Mouse (Mus musculus) midbrain, embryonic 14.5 days (tissue): ENCODE measurements at regions not wholly inside any gene's neighbourhood (a gene's known extent, or its start where the extent isn't known, plus 50 kb on each side); places are given as distances from the start of the nearest gene placed in this dataset.

ENCODE experiments used
- ATAC-seq: fragments of 200-750 bp; cut with Nextera tagmentation; 2 replicates; pipeline ENCODE4 v1.8.0; 2017; ENCODE audit warnings: moderate number of reproducible peaks, moderate library complexity; ENCODE audit not compliant: low FRiP score, low TSS enrichment
- DNase-seq: peaks from one replicate; pipeline ENCODE4 v3.0.0-alpha.2; 2015
- H3K27ac ChIP-seq: fragments of 300-500 bp; sonication (generic); replicated peaks from 2 replicates; pipeline ENCODE4 v1.5.1; 2014; ENCODE audit warnings: mild to moderate bottlenecking, low read depth, low read length, moderate library complexity
- H3K27me3 ChIP-seq: fragments of 300-500 bp; sonication (generic); 2 replicates; pipeline ENCODE4 v1.6.1; 2014; ENCODE audit warnings: low read length, control low read depth, mixed read lengths; ENCODE audit not compliant: control insufficient read depth, insufficient read depth
- H3K36me3 ChIP-seq: fragments of 300-500 bp; sonication (generic); 2 replicates; pipeline ENCODE4 v1.6.1; 2014; ENCODE audit warnings: low read length, control low read depth; ENCODE audit not compliant: control insufficient read depth, insufficient read depth
- H3K4me1 ChIP-seq: fragments of 300-500 bp; sonication (generic); 2 replicates; pipeline ENCODE4 v1.6.1; 2014; ENCODE audit warnings: mild to moderate bottlenecking, antibody characterized with exemption, low read length, control low read depth; ENCODE audit not compliant: control insufficient read depth, insufficient read depth
- H3K4me2 ChIP-seq: fragments of 300-500 bp; sonication (generic); 2 replicates; pipeline ENCODE4 v1.6.1; 2014; ENCODE audit warnings: mild to moderate bottlenecking, low read length, moderate library complexity
- H3K4me3 ChIP-seq: fragments of 300-500 bp; sonication (generic); replicated peaks from 2 replicates; pipeline ENCODE4 v1.5.1; 2014; ENCODE audit warnings: low read depth, low read length
- H3K9ac ChIP-seq: fragments of 300-500 bp; sonication (generic); replicated peaks from 2 replicates; pipeline ENCODE4 v1.6.1; 2014; ENCODE audit warnings: mild to moderate bottlenecking, low read length, moderate library complexity
- H3K9me3 ChIP-seq: fragments of 300-500 bp; sonication (generic); 2 replicates; pipeline ENCODE4 v1.6.1; 2016; ENCODE audit warnings: low read length, control low read depth, mixed read lengths; ENCODE audit not compliant: control insufficient read depth
- WGBS: fragments of 180-500 bp; shearing (Covaris S2); extraction: QIAGEN DNeasy Blood & Tissue Kit; methylation state at CpG from one replicate; pipeline ENCODE4 v1.1.7; 2014; 5-methylcytosine and 5-hydroxymethylcytosine counted together

DNA sequence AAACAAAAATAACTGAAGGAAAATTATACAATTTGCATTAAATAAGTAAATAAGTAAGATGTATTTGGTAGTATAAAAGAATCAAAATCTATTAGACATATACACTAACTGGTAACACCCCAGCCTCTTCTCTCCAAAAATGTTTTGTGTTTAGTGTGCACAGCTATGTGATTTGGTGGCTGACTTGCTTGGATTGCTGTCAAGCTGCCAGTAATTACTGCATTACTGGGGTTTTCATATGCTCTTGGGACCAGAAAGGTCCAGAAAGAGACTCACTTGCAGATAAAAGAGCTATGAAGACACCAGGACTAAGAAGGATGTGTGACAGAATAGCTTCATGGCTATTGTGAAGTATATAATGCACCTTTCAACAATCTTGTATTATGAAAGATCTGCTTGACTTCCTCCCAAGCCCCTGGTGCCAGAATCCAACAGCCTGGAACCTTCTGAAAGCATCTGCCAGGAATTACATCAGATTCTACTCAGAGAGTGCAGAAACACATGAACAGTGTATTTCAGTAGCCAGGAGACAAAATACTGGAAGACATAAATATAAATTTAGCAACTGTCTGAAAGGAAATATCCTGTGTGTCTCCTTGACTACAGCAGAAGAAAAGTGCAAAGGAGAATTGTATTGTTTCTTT lies 5132.6 kb downstream of the 9330182O14Rik start:
- Histone ChIP-seq H3K4me3 (no peak overlapping the region), H3K27me3 (no peaks in the 10 kb centered on the region), H3K9ac (no peak overlapping the region), H3K9me3 (no peaks in the 10 kb centered on the region), H3K4me1 (no peaks in the 10 kb centered on the region), H3K4me2 (no peak overlapping the region), H3K27ac (no peak overlapping the region), H3K36me3 (no peaks in the 10 kb centered on the region)
- DNase-seq (peak; percentile 12), ATAC-seq (no peak)

DNA sequence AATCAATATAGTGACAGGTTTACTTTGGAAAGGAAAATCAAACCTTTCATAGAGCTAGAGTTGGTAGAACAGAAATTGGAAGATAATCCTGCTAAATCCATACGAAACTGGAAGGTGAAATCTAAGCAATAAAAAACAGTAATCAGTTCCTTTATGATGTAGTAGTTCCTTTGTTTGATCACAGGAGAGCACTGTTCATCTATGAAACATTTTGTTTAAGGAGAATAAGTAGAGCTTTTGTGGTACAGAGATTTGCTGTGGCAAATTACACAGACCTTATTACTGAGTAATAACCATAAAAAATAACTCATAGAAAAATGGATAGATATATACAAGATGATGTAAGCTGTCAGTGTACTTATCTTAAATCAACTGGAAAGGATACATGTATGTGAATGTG lies 5139.5 kb downstream of the 9330182O14Rik start:
- ATAC-seq (no peak), DNase-seq (peak; percentile 64)
- Histone ChIP-seq H3K36me3 (no peaks in the 10 kb centered on the region), H3K4me2 (no peak overlapping the region), H3K4me3 (no peak overlapping the region), H3K9ac (no peak overlapping the region), H3K27ac (no peak overlapping the region), H3K9me3 (no peaks in the 10 kb centered on the region), H3K27me3 (no peaks in the 10 kb centered on the region), H3K4me1 (no peaks in the 10 kb centered on the region)
- 49% methylated on average over 1 of the region's 1 CpGs for WGBS

DNA sequence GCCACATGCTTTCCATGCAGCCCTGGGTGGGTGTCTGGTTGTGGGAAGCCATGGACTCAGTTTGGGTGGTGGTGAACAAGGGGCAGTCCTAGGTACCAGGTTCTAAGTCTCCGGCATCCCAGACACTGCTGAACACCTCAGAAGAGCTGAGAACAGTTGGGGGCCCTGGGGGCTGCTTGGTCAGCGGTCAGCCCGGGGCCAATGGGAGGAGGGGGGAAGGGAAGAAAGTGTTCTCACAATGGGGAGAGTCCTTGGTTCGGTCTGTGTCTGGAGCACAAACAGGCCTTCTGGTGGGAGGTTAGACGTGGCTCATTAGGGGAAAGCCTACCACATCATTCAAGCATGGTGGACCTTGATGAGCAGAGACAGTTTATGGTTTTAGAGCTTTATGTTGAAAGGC lies 5187.5 kb downstream of the 9330182O14Rik start:
- H3K27ac ChIP-seq = no peak overlapping the region

DNA sequence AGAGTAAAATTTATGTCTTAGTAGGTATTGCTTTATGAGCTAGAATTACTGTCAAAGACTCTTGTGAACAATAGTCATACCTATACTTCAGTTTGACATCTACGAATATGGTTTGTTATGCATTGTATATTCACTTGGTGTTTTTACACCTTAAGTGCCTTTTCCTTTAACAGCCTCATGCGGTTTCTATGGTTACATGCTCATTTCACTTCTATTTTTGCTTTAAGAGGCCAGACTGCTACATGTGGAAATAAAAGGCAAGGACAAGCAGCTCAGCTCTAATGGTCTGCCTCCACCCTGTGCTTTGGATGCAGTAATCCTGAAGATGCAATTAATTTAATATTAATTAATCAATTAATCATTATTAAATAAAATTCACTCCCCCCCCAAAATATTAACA lies 5216.3 kb downstream of the 9330182O14Rik start:
- Histone ChIP-seq H3K9ac (no peak overlapping the region), H3K4me1 (no peaks in the 10 kb centered on the region), H3K4me3 (no peak overlapping the region), H3K27me3 (no peaks in the 10 kb centered on the region), H3K36me3 (no peaks in the 10 kb centered on the region), H3K4me2 (no peak overlapping the region), H3K9me3 (no peaks in the 10 kb centered on the region), H3K27ac (no peak overlapping the region)
- 87% methylated on average over 2 of the region's 2 CpGs for WGBS
- DNase-seq (peak; percentile 25), ATAC-seq (no peak)

More for the DNA sequence above, 5187.5 kb downstream of the 9330182O14Rik start:
- 77% methylated on average over 5 of the region's 5 CpGs for WGBS
- Histone ChIP-seq H3K36me3 (no peaks in the 10 kb centered on the region), H3K9me3 (no peaks in the 10 kb centered on the region), H3K4me3 (no peak overlapping the region), H3K4me1 (no peaks in the 10 kb centered on the region), H3K9ac (no peak overlapping the region), H3K27me3 (no peaks in the 10 kb centered on the region), H3K4me2 (no peak overlapping the region)
- DNase-seq (no peak), ATAC-seq (peak; percentile 56; the same call in 1 of the 2 replicates)
